Mouse (Mus musculus) MN1 (cell line): Measurements from ENCODE around the gene Ndufa4l2.
A peak's percentile ranks its signal among the peaks of the same experiment; 100 is the strongest.

Source experiments
- DNase-seq: peaks from one replicate; pipeline ENCODE4 v3.0.0-alpha.2; 2016; ENCODE audit warnings: low spot score

The Ndufa4l2 gene

GRCm38 (mm10) chr10:127526681-127527080 is 11.9 kb downstream of the Ndufa4l2 start:
- DNase-seq, result no peak

DNA sequence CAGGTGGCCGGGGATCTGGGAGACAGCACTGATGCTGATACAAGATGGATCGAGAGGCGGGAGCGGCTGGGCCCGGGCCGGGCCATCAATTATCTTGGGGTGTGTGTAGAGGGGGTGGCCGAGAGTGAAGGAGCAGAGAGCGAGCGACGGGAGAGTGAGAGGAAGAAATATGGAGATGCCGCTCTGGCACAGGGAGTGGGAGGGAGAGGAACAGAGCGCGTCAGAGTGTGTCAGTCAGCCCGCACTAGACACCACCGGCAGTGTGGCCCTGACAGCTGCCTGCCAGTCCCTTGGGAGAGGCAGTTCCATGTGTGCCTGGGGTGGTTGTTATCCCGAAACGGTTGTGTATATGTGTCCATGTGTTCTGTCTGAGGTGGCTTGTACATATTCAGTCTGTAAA is 12.7 kb downstream of the Ndufa4l2 start:
- no peak for DNase-seq

DNA sequence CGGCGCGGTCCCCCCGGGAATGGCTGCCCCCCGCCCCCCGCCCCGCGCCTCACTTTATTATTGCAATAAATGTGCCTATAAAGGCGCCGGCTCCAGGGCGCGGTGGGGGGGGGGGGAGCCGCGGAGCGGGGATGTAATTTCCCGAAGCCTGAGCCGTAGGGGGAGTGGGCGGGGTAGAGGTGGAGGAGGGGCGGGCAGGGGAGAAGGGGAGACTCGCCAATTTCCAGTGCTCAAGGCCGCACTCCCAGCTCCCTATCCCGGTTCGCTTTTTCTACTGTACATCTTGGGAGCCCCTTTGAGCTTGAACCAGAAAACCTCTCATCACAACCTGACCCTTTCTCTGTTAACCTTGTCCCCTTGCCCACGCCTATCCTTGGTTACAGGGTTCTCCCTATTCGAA is 16.2 kb downstream of the Ndufa4l2 start:
- no peak for DNase-seq

DNA sequence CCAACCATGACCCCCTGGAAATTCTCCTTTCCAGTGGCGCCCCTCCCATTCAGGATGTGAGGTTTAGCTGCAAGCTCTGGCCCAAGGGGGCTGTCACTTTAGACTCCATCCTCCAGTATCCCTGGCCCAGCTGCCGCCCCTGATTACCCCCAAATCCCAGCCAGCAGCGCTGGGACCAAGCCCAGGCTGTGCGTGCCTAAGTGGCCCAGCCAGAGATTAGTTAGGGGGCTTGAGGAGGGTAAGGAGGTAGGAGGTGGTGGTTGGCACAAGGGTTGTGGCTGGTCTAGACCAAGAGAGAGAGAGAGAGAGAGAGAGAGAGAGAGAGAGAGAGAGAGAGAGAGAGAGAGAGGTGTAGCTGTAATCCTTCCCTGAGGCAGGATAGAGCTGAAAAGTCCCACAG is 16.8 kb downstream of the Ndufa4l2 start:
- DNase-seq, result no peak

DNA sequence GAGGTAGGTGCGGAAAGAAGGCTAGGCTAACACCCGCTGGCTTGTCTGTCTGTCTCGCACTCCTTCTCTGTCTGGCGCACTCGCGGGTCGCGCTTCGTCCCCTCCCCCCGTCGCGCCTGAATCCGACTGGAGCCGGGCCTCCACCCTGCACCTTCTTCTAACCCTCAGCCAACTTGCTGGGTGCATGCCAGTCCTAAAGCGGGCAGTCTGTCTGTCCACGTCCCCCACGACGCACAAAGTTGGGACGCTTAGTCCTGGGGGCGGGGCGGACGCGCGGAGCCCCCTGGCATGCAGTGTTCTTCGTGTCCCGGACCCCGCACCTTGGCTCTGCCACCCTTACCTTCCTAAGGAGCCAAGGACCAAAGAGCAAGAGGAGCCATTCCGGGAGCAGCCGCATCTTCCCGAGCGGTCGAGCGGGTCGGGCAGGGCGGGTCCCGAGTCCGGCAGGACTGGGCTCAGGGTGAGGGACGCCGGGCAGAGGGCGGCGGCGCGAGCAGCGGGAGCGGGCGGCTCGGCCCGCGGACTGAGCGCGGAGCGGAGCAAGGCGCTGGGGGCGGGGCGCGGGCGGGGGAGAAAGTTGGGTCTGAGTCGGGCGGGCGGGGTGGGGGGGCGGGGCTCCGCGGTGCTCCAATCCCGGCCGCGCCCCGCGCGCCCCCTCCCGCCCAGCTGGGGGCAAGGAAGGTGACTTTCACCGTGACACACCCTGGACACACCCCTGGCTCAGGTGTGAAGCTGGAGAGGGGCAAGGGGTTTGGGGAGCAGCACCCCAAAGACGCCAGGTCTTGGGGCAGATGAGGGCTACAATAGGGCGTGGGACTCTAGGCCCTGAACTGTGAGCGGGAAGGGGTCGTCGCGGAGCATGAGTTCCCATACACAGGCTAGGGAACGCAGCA is 19.5 kb downstream of the Ndufa4l2 start, which contains the start of gene Nxph4:
Gene Nxph4, minus strand, starts transcription at position 524 of the 893 bp plus-strand sequence.
- DNase-seq, result no peak

GRCm38 (mm10) chr10:127534929-127535384 is 20.2 kb downstream of the Ndufa4l2 start:
- no peak for DNase-seq

- peak; percentile 52 for DNase-seq
Observed at GRCm38 (mm10) chr10:127536586-127537314, 22.0 kb downstream of the Ndufa4l2 start.

DNA sequence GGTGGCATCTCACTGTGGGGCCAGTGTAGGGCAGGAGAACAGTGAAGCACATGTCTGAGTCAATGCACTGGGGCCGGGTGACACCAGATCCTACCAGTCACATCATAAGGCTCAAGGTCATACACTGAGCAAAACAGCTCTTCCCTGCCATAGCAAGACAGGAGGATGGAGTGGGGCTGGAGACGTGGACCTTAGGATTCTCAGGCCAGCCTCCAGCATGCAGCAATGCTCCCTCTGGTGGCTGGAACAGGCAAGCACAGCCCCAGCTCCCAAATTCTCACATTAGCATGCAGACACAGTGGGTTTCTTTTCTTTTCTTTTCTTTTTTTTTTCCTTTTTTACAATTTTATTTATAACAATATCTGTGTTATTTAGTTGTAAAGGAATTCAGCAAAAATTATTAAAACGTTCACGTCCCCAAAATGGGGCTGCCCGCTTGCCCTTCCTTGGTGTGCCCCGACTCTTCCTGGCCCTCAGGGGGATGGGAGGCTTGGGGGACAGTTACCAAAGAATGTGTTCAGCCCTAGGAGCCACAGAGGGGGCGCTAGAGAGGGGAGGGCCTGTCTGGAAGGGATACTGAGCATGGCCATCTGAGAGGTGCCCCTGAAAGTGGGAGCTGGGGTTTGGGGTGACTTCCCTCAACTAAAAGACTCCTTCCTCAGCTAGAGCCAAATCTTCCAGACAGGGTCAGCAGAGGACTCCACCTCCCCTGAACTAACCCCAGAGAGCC is 23.3 kb downstream of the Ndufa4l2 start:
- peak; percentile 78 for DNase-seq

DNA sequence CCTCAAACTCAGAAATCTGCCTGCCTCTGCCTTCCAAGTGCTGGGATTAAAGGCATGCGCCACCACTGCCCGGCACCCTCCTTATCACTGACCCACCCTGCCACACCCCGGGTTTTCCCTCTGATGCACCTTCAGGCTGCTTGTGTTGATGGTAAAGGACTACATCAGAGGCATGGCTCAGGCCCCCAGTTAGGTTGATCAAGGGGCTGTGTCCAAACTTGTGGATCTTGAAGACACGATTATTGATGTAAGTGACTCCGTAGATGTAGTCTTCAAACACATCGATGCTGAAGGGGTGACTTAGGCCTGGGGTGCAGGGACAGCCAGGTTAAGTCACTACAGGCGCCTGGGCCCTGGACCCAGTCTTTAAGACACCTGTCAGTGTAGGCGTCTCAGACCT is 26.7 kb downstream of the Ndufa4l2 start:
- DNase-seq, result no peak

DNA sequence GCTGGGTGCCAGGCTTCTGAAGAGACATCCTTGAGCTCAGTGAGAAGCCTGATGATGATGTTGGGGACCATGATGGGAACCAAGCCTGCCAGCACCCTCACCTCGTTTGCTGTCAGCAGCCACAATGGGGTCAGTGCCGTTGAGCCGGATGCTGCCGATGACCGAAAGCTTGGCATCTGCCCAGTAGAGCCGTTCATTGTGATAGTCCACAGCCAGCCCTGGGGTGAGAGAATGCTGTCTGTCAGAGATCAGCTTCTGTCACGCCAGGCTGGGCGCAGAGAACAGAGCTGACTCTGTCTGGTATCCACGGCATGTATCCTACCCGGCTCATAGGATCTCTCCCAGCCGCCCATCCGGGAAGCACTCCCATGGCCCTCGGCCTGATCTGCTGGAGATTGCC is 27.3 kb downstream of the Ndufa4l2 start:
- DNase-seq, result no peak

GRCm38 (mm10) chr10:127542720-127543119 is 28.0 kb downstream of the Ndufa4l2 start:
- DNase-seq, result no peak

- no peak for DNase-seq
Observed at GRCm38 (mm10) chr10:127543916-127544315, 29.1 kb downstream of the Ndufa4l2 start.

DNA sequence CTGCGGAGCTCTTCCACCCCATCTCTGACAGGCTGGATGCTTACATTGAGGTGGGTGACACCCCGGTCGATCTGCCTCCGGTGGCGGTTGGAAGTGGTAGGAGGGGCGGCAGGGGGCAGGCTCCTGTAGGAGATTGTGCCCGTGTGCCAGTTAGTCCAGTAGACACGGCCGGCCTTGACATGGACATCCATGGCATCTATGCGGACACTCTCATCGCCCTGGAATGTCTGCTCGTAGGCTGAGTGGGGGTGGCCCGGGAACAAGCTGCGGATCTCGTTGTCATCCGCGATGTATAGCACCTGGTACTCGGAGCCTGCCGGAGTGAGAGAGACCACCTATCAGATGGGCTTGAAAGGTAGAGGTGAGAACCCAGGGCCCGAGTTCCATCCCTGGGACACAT is 29.6 kb downstream of the Ndufa4l2 start:
- no peak for DNase-seq

DNA sequence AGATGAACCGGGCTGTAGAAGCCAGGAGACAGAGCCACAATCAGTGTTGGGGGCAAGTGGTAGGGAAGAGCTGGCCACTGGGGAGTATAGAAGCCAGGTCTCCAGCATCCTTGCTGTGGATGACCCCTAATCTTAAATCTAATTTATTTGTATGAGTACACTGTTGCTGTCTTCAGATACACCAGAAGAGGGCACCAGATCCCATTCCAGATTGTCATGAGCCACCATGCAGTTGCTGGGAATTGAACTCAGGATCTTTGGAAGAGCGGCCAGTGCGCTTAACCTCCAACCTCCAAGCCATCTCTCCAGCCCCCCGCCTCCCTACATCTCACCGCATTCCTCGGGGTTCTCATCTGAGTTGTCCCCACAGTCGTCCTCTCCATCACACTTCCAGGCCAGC is 31.7 kb downstream of the Ndufa4l2 start:
- no peak for DNase-seq

DNA sequence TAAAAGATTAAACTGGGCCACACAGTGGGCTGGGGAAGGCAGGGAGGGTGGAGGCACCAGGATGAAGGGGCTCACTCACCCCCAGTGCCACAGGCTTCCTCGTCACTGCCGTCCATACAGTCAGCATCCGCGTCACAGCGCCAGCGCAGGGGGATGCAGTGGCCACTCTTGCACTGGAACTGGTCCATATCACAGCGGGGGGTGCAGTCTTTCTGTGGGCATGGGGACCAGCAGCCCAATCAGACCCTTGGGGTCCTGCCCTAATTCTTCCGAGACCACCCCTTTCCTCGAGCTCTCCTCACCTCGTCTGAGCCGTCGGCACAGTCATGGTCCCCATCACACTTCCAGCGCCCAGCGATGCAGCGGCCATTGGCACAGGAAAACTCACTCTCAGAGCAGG is 33.5 kb downstream of the Ndufa4l2 start:
- DNase-seq, result no peak

DNA sequence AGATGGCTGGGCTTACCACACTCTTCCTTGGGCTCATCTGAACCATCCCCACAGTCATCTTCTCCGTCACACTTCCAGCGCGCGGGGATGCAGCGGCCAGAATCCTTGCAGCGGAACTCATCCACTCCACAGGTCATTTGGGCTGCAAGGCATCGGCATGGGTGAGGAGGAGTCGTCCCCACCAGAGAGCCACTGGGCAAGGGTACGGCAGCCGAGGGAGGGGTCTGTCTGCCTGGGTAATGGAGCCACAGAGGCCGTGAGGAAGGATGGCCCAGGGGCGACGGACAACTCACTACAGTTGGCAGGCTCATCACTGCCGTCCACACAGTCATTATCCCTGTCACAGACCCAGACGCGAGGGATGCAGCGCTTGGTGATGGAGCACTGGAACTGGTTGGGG is 35.1 kb downstream of the Ndufa4l2 start:
- no peak for DNase-seq

- peak; percentile 18 for DNase-seq
Observed at GRCm38 (mm10) chr10:127555703-127556102, 40.9 kb downstream of the Ndufa4l2 start.

DNA sequence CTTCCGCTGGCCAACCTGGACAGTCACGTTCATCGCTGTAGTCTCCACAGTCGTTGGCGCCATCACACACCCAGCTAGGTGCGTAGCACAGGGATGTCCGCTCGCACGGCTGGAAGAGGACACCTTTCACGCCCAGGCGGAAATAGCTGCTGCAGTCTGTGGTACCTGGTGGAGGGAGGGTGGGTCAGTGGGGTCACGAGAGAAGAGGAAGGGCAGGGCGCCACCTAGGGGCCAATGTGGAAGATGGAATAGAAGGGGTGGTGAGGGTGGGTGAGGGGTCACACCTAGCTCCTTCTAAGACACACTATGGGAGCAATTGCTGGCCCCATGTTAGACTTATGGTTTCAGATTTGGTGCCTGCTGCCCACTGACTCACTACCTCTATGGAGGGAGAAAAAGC is 42.6 kb downstream of the Ndufa4l2 start:
- no peak for DNase-seq

DNA sequence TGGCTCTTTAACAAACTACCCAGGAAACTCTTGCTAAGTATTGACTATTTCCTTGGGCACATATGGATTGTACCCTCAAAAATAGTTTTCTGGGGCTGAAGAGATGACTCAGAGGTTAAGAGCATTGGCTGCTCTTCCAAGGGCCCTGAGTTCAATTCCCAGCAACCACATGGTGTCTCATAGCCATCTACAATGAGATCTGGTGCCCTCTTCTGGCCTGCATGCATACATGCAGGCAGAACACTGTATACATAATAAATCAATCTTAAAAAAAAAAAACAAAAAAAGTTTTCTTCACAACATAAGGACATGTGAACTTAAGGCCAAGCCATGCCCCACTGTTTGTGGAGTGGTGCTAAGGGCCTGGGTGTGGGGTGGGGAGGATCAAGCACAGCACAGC is 46.4 kb downstream of the Ndufa4l2 start:
- DNase-seq, result no peak

DNA sequence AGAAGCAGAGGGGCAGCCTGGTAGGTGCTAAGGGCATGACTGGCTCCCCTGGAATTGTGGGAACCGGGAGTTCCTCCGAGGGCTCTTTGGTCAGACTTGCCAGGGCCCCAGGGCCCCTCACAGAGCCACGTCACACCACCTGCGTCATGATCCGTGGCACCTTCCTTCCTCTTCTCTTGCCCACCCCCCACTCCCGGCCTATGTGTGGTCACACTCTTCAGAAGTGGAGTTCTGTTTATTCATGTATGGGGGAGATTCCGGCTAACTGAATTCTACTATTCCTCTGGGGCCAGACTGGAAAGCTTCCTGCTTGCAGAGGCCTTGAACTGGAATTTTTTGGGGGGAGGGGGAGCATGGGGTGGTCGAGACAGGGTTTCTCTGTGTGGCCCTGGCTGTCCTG is 49.1 kb downstream of the Ndufa4l2 start:
- DNase-seq, result no peak

GRCm38 (mm10) chr10:127564301-127564700 is 49.5 kb downstream of the Ndufa4l2 start:
- peak; percentile 13 for DNase-seq
